Mouse (Mus musculus) lung, postnatal 25 days (tissue): ENCODE data around the gene Arhgef25.
A peak's percentile ranks its signal among the peaks of the same experiment; 100 is the strongest.
"Not testable (repeated sequence)": the region's sequence is repeated elsewhere in the genome, so short reads cannot be mapped to it uniquely, and the experiment has no call there.

ENCODE experiments used
- DNase-seq: peaks from one replicate; pipeline ENCODE4 v3.0.0; 2022; ENCODE audit warnings: low spot score

Arhgef25 gene

GRCm38 (mm10) chr10:127204589-127204988 lies 14.7 kb upstream of the Arhgef25 start:
- peak; percentile 47 for DNase-seq

GRCm38 (mm10) chr10:127203106-127203505 lies 13.2 kb upstream of the Arhgef25 start:
- DNase-seq: no peak

- no peak for DNase-seq
Observed at GRCm38 (mm10) chr10:127200279-127200678, 10.4 kb upstream of the Arhgef25 start.

- no peak for DNase-seq
Observed at GRCm38 (mm10) chr10:127199474-127199873, 9.6 kb upstream of the Arhgef25 start.

GRCm38 (mm10) chr10:127199068-127199467 lies 9.2 kb upstream of the Arhgef25 start:
- DNase-seq: no peak

GRCm38 (mm10) chr10:127198492-127198891 lies 8.6 kb upstream of the Arhgef25 start:
- no peak for DNase-seq

- no peak for DNase-seq
Observed at GRCm38 (mm10) chr10:127197505-127198110, 7.7 kb upstream of the Arhgef25 start.

GRCm38 (mm10) chr10:127197104-127197503 lies 7.2 kb upstream of the Arhgef25 start:
- no peak for DNase-seq

GRCm38 (mm10) chr10:127196392-127196791 lies 6.5 kb upstream of the Arhgef25 start:
- DNase-seq: peak; percentile 80

- no peak for DNase-seq
Observed at GRCm38 (mm10) chr10:127195328-127196129, 5.6 kb upstream of the Arhgef25 start, which contains the start of gene Dtx3. Gene Dtx3, minus strand, starts transcription at chr10:127195728.

- peak; percentile 69 for DNase-seq
Observed at GRCm38 (mm10) chr10:127194428-127195327, 4.8 kb upstream of the Arhgef25 start.

- DNase-seq: no peak
Observed at GRCm38 (mm10) chr10:127193011-127193410, 3.1 kb upstream of the Arhgef25 start.

GRCm38 (mm10) chr10:127192057-127192328 lies 2.1 kb upstream of the Arhgef25 start:
- DNase-seq: not testable (repeated sequence)

GRCm38 (mm10) chr10:127191191-127192056 lies 1.5 kb upstream of the Arhgef25 start:
- DNase-seq: no peak

- no peak for DNase-seq
Observed at GRCm38 (mm10) chr10:127190398-127191190, 711 bp upstream of the Arhgef25 start.

GRCm38 (mm10) chr10:127189116-127189650 lies 700 bp downstream of the Arhgef25 start:
- no peak for DNase-seq

GRCm38 (mm10) chr10:127188465-127189115 lies 1.3 kb downstream of the Arhgef25 start:
- DNase-seq: no peak

- no peak for DNase-seq
Observed at GRCm38 (mm10) chr10:127188079-127188453, 1.8 kb downstream of the Arhgef25 start.

- no peak for DNase-seq
Observed at GRCm38 (mm10) chr10:127187371-127188078, 2.4 kb downstream of the Arhgef25 start.
